Mouse (Mus musculus) embryo, embryonic 11.5 days (tissue): Measurements from ENCODE around the gene Rassf8.

Source experiments
- DNase-seq: peaks from one replicate; pipeline ENCODE4 v3.0.0-alpha.2; 2012; ENCODE audit warnings: low read depth, low spot score

Gene Rassf8

DNA sequence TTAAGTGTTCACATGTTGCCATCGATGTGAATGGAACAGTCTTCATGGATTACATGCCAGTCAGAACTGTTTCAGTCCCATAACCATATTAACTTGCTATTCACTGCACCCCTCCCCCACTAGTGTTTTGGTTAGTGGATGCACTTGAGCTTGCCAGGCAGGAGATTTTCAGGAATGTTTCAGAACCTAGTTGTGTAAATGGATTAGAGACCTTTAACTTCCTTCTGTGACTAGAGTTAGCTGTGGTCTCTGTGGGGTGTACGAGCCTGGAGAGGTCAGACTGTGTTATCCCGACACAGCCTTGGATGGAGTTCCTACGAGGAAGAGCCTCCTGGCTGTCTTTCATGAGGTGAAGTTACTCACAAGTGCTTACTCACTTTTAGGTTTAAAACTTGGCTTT is 29.7 kb downstream of the Rassf8 start:
- no peak for DNase-seq

GRCm38 (mm10) chr6:145779383-145779782 is 32.8 kb downstream of the Rassf8 start:
- DNase-seq = no peak

DNA sequence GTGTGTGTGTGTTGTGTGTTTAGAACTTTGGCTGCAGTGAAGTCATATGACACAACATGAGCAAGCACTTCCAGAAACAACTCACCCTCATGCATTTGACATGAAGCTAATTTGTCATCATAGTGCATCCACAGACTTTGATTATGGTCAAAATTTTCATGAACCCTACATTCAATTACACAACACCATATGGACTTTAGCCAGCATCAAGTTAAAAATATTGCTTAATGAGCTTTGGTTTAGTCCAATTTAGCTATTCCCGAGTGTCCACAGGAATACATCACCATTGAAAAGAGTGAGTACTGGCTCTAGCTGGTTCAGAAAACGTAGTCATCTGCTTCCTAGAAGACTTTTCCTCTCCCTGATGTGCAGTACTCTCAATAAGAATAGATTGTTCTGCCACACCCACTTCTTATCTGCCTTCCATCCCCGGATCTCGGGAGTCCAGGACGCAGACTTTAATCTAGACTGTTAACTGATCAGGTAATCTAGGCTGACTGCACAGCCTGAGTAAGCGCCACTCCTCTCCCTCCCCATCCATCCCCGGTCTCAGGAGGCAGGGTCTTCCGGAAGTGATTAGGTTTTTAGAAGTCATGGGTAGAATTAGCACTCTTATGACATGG is 33.7 kb downstream of the Rassf8 start:
- DNase-seq = no peak

DNA sequence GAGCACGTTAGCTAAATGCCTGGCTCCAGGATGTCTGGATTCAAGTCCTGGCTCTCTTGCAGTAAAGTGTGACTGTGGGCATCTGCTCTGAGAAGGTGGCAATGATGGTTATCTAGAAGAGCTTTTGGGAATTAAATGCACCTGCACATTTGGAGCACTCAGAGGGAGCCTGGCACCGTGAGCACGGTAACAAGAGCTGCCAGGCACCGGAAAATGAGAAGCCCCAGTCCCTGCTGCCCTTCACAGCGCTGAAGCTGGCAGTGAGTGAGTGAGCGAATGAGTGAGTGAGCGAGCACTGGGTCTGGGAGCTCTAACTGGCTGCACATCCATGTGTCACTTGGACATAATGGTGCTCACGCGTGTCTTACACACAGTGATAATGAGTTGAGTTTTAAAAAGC is 34.7 kb downstream of the Rassf8 start:
- DNase-seq = no peak

- DNase-seq = no peak
Measured at GRCm38 (mm10) chr6:145781966-145782365, 35.4 kb downstream of the Rassf8 start.

DNA sequence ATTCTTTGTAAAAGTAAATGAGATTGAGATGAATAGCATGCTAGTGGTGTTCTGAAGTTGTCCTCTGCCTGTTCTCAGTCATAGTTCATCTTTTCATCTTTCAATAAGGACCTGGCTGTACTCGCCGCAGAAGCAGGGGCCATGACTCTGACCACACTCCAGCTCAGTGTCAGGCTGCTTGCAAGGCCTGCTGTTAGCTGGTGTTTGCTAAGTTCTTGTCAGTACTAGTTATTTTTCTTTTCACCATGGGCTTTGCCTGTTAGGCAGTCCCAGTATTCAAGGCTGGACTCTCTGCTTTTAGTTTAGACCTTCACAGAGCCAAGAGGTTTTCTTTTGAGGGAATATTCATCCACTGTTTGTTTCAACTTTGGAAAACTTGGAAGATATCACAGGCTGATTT is 40.8 kb downstream of the Rassf8 start:
- DNase-seq = no peak

DNA sequence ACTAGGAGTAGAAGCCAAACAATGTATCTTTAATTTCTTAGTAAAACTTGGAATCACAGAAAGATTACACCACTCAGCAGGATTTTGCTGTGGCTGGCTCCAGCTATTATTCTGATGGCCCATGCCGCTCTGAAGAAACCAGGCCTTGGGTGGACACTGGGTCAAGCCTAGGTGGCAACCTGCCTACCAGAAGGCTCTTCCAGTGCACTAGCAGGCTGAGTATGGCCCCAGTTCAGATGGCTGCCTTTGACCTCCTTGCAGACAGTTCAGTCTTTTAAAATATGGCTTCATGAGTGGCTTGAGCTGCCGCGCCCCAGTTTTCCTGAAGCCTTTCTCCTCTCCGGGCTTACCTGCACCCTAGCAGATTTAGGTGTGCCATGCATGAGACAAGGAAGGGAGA is 43.2 kb downstream of the Rassf8 start:
- DNase-seq = no peak

DNA sequence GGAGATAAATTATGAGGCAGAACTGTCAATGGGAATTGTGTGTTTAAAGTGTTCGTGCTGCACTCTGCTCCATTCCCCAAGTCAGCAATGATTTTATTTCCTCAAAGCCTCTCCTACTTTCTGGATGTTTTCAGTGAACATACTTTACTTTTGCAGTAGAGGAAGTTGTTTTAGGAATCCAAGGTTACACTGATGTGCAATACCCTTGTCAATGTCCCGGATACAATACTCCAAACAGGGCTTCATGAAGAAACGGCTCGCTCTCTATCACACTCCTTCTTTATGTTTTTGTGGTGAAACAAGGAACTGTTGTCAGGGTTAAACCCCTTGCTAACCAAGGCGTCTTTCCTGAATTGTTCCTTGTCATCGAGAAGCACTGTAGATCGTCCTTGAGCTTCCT is 45.8 kb downstream of the Rassf8 start:
- no peak for DNase-seq

DNA sequence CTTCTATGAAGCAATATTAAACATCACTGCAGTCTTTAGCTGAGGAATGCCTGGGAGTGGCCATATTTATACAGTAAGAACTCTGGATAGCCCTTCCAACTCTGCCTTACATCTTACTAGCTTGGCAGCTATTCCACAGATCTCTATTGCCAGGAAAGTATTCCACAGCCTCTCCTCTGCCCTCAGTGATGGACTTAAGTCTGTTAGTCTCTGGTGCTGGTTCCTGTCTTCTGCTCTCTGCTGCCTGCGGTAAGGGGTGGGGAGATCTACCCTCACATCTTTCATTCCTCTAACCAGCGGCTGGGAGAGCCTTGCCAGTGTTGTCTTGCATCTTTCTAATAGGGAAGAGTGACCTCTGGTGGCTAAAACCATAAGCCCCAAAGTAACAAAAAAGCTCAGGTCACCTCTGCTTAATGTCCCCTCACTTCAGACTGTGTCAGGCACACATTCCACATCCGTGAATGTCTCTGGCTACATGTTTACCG is 46.6 kb downstream of the Rassf8 start:
- peak; percentile 61 for DNase-seq

DNA sequence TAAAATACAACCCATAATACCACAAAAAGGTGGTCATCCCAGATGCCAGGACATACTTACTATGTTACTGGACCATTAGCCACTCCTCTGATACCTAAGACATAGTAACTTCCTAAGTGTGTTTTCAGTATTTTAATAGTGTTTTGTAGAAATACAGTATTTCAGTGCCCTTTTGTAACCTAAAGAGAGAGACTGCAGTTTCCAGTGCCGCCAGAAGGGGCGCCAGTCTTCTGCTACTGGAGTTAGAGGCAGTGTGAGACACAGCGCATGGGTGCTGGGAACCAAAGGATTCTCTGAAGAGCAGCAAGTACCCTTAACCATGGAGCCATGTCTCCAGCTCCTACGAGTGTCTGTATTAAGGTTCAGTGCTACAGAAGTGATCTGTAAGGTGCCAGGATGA is 48.1 kb downstream of the Rassf8 start:
- DNase-seq = no peak

- DNase-seq = no peak
Measured at GRCm38 (mm10) chr6:145796191-145797023, 49.9 kb downstream of the Rassf8 start.

GRCm38 (mm10) chr6:145797692-145798091 is 51.1 kb downstream of the Rassf8 start:
- no peak for DNase-seq

GRCm38 (mm10) chr6:145801796-145802488 is 55.4 kb downstream of the Rassf8 start:
- no peak for DNase-seq

GRCm38 (mm10) chr6:145802881-145803280 is 56.3 kb downstream of the Rassf8 start:
- no peak for DNase-seq

DNA sequence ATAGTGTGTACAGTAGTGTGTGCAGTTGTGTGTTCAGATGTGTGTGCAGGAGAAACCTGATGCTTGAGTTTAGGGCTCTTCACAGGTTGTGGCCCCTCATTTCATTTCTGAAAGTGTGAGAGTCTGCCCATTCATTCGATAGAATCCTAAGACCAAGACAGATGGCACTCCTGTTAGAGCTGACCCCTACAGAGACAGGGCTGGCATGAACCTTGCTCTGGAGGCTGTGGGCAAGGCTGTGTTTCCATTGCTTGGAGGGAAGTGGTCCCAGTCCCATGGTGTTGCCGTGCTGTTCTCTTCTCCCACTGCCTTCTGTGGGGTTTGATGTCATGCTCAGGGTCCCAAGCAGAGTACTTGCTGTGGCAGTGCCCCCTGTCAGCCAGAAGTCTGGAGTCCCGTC is 57.7 kb downstream of the Rassf8 start:
- no peak for DNase-seq

DNA sequence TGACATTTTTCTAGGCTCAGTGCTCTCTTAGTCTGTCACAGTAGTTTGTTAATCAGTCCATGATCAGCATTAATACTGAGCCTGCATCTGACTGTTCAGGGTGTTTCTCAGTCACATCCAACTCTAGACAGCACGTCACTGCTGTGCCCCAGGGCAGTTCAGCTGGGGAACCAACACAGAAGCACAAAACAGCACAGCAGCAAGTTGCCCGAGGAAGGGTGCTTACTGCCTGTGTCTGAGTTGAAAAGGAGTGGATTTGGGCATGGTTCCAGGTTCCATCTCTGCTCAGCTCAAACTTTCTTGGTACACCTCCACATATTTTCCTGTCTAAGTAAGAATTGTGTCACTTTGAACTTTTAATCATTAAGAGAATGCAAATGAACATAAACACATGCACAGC is 60.2 kb downstream of the Rassf8 start:
- no peak for DNase-seq

- DNase-seq = no peak
Measured at GRCm38 (mm10) chr6:145807929-145808328, 61.4 kb downstream of the Rassf8 start.

GRCm38 (mm10) chr6:145809566-145809965 is 63.0 kb downstream of the Rassf8 start:
- DNase-seq = no peak

- DNase-seq = no peak
Measured at GRCm38 (mm10) chr6:145810015-145810414, 63.5 kb downstream of the Rassf8 start.

- DNase-seq = no peak
Measured at GRCm38 (mm10) chr6:145811174-145811573, 64.6 kb downstream of the Rassf8 start.

GRCm38 (mm10) chr6:145815200-145815599 is 68.7 kb downstream of the Rassf8 start:
- DNase-seq = no peak

DNA sequence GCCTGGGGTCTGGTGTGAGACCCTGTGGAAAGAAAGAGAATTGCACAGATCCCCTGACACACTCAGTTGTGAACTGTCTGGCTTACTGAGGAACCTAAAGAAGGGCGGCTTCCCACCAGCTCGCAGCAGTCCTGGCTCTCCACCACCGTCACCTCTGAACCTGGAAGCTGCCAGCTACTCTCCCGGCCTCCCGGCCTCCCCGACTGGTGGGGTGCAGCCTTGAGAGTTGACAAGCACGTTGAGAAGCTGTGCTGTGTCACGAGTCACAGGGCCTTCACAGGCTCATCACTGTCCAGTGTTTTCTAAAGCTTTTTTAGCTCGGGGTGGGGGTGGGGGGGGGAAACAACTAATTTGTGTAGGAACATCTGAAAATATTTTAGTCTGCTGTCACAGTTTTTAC is 72.6 kb downstream of the Rassf8 start:
- DNase-seq = no peak

DNA sequence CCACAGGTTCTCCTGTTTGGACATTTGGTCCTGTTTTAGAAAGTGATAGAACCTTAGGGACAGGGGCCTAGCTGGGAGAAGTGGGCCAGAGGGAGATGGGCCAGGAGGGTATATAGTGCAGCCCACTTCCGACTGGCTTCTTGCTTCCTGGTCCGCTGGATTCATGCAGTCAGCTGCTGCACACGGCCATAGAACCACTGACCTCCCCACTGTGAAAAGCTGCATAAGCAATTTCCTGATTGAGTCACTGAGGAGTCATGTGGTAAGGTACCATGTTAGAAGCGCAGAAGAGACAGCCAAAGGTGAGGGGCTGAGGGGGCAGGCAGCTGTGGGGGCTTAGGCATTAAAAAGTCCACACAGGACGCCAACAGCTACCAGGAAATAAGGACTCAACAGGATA is 75.7 kb downstream of the Rassf8 start:
- no peak for DNase-seq
